Mouse (Mus musculus) hindbrain, embryonic 13.5 days (tissue): ENCODE results near the gene Gpr176. TPM values are rescaled to one million over a fixed set of nuclear protein-coding genes. Genes with fewer than 3 reads are reported as not detected.

Experiments used
- ATAC-seq: fragments of 200-750 bp; cut with Nextera tagmentation; 2 replicates; pipeline ENCODE4 v1.8.0; 2017; ENCODE audit warnings: moderate TSS enrichment; ENCODE audit not compliant: low FRiP score
- H3K27ac ChIP-seq: fragments of 300-500 bp; sonication (generic); 2 replicates; pipeline ENCODE4 v1.5.1; 2015; ENCODE audit warnings: inconsistent platforms, mild to moderate bottlenecking, moderate library complexity
- H3K27me3 ChIP-seq: fragments of 300-500 bp; sonication (generic); 2 replicates; pipeline ENCODE4 v1.6.1; 2015; ENCODE audit warnings: mild to moderate bottlenecking, inconsistent platforms
- H3K36me3 ChIP-seq: fragments of 300-500 bp; sonication (generic); 2 replicates; pipeline ENCODE4 v1.6.1; 2015; ENCODE audit warnings: mild to moderate bottlenecking, inconsistent platforms
- H3K4me1 ChIP-seq: fragments of 300-500 bp; sonication (generic); replicated peaks from 2 replicates; pipeline ENCODE4 v1.6.1; 2015; ENCODE audit warnings: inconsistent platforms
- H3K4me2 ChIP-seq: fragments of 300-500 bp; sonication (generic); 2 replicates; pipeline ENCODE4 v1.6.1; 2015; ENCODE audit warnings: inconsistent platforms, mild to moderate bottlenecking, moderate library complexity
- H3K4me3 ChIP-seq: fragments of 300-500 bp; sonication (generic); 2 replicates; pipeline ENCODE4 v1.5.1; 2015; ENCODE audit warnings: mild to moderate bottlenecking, inconsistent platforms
- H3K9ac ChIP-seq: fragments of 300-500 bp; sonication (generic); 2 replicates; pipeline ENCODE4 v1.6.1; 2015; ENCODE audit warnings: mild to moderate bottlenecking, inconsistent platforms
- H3K9me3 ChIP-seq: fragments of 300-500 bp; sonication (generic); 2 replicates; pipeline ENCODE4 v1.6.1; 2016; ENCODE audit warnings: inconsistent platforms
- WGBS: fragments of 180-500 bp; shearing (Covaris S2); methylation state at CpG from one replicate; pipeline ENCODE4 v1.1.7; 2015; 5-methylcytosine and 5-hydroxymethylcytosine counted together
- polyA plus RNA-seq: library from polyadenylated mRNA; unstranded; fragments of >200 nt; fragmentation: Nextera tagmentation; extraction: Ambion mirVana; gene quantifications from 2 replicates; pipeline ENCODE4 v1.2.1, GENCODE M21; 2015

Gene Gpr176
- polyA plus RNA-seq: 2.8 and 3.2 TPM in 2 replicates

- H3K4me3 ChIP-seq: peak within 1 kb of the TSS; percentile 51
- peaks cover 19% of the 10 kb centered on the region for H3K4me1 ChIP-seq
- H3K4me2 ChIP-seq: peak within 1 kb of the TSS; percentile 97
- WGBS: under 1% methylated on average over 54 of the region's 59 CpGs
- peaks cover 26% of the 10 kb centered on the region for H3K27me3 ChIP-seq
- peak within 1 kb of the TSS; percentile 83 for H3K27ac ChIP-seq
- H3K9me3 ChIP-seq: no peaks in the 10 kb centered on the region
- ATAC-seq: peak; percentile 89
- H3K9ac ChIP-seq: peak within 1 kb of the TSS; percentile 77
- H3K36me3 ChIP-seq: no peaks in the 10 kb centered on the region
Measured at GRCm38 (mm10) chr2:118372901-118373571, at the start of gene Gpr176. Gene Gpr176 (minus strand): TSS chr2:118373419.

GRCm38 (mm10) chr2:118422385-118422784, 49.2 kb upstream of the Gpr176 start:
- H3K27ac ChIP-seq: no peak overlapping the region
- no peaks in the 10 kb centered on the region for H3K9me3 ChIP-seq
- no peak overlapping the region for H3K9ac ChIP-seq
- 0 out of 2 replicates have a peak, but pooled peaks cover 3% of the 10 kb centered on the region for H3K4me1 ChIP-seq
- H3K36me3 ChIP-seq: peaks cover 59% of the 10 kb centered on the region
- no peak overlapping the region for H3K4me3 ChIP-seq
- no peak overlapping the region for H3K4me2 ChIP-seq
- H3K27me3 ChIP-seq: no peaks in the 10 kb centered on the region
- ATAC-seq: no peak
- 91% methylated on average over 8 of the region's 8 CpGs for WGBS

- H3K27ac ChIP-seq: no peak overlapping the region
- no peak overlapping the region for H3K4me3 ChIP-seq
- 89% methylated on average over 15 of the region's 15 CpGs for WGBS
- no peak overlapping the region for H3K4me2 ChIP-seq
- ATAC-seq: no peak
- H3K36me3 ChIP-seq: peaks cover 59% of the 10 kb centered on the region
- no peaks in the 10 kb centered on the region for H3K9me3 ChIP-seq
- H3K4me1 ChIP-seq: 0 out of 2 replicates have a peak, but pooled peaks cover 3% of the 10 kb centered on the region
- H3K27me3 ChIP-seq: no peaks in the 10 kb centered on the region
- H3K9ac ChIP-seq: no peak overlapping the region
Measured at GRCm38 (mm10) chr2:118421951-118422350, 48.7 kb upstream of the Gpr176 start.

- Histone ChIP-seq H3K4me3 (no peak overlapping the region), H3K27me3 (no peaks in the 10 kb centered on the region), H3K9me3 (no peaks in the 10 kb centered on the region), H3K36me3 (peaks cover 74% of the 10 kb centered on the region), H3K9ac (no peak overlapping the region), H3K4me1 (no peaks in the 10 kb centered on the region), H3K27ac (no peak overlapping the region), H3K4me2 (no peak overlapping the region)
- ATAC-seq: no peak
- 93% methylated on average over 4 of the region's 4 CpGs for WGBS
Measured at GRCm38 (mm10) chr2:118418076-118418475, 44.9 kb upstream of the Gpr176 start.

GRCm38 (mm10) chr2:118415601-118416355, 42.6 kb upstream of the Gpr176 start:
- ATAC-seq: no peak
- no peak overlapping the region for H3K27ac ChIP-seq
- no peaks in the 10 kb centered on the region for H3K9me3 ChIP-seq
- H3K9ac ChIP-seq: no peak overlapping the region
- no peak overlapping the region for H3K4me3 ChIP-seq
- no peaks in the 10 kb centered on the region for H3K27me3 ChIP-seq
- no peak overlapping the region for H3K4me2 ChIP-seq
- H3K36me3 ChIP-seq: peaks cover 75% of the 10 kb centered on the region
- WGBS: 91% methylated on average over 6 of the region's 6 CpGs
- no peaks in the 10 kb centered on the region for H3K4me1 ChIP-seq

GRCm38 (mm10) chr2:118412821-118413220, 39.6 kb upstream of the Gpr176 start:
- no peak for ATAC-seq
- 92% methylated on average over 11 of the region's 11 CpGs for WGBS

GRCm38 (mm10) chr2:118408336-118408895, 35.2 kb upstream of the Gpr176 start:
- 89% methylated on average over 4 of the region's 4 CpGs for WGBS
- Histone ChIP-seq H3K9me3 (no peaks in the 10 kb centered on the region), H3K4me3 (no peak overlapping the region), H3K4me1 (no peaks in the 10 kb centered on the region; the same call in 1 of the 2 replicates), H3K9ac (no peak overlapping the region), H3K36me3 (peaks cover 31% of the 10 kb centered on the region), H3K4me2 (no peak overlapping the region), H3K27me3 (no peaks in the 10 kb centered on the region), H3K27ac (no peak overlapping the region)
- ATAC-seq: no peak

More at GRCm38 (mm10) chr2:118412821-118413220, 39.6 kb upstream of the Gpr176 start:
- Histone ChIP-seq H3K4me2 (no peak overlapping the region), H3K27me3 (no peaks in the 10 kb centered on the region), H3K27ac (no peak overlapping the region), H3K9ac (no peak overlapping the region), H3K9me3 (no peaks in the 10 kb centered on the region), H3K4me3 (no peak overlapping the region), H3K4me1 (no peaks in the 10 kb centered on the region), H3K36me3 (peaks cover 64% of the 10 kb centered on the region)

- H3K4me1 ChIP-seq: no peaks in the 10 kb centered on the region; the same call in none of the 2 replicates
- no peaks in the 10 kb centered on the region for H3K27me3 ChIP-seq
- H3K27ac ChIP-seq: no peak overlapping the region
- no peaks in the 10 kb centered on the region for H3K9me3 ChIP-seq
- H3K4me3 ChIP-seq: no peak overlapping the region
- 73% methylated on average over 2 of the region's 2 CpGs for WGBS
- H3K4me2 ChIP-seq: no peak overlapping the region
- no peak for ATAC-seq
- H3K36me3 ChIP-seq: peaks cover 21% of the 10 kb centered on the region
- no peak overlapping the region for H3K9ac ChIP-seq
Measured at GRCm38 (mm10) chr2:118406811-118407210, 33.6 kb upstream of the Gpr176 start.

GRCm38 (mm10) chr2:118405568-118405967, 32.3 kb upstream of the Gpr176 start:
- WGBS: 80% methylated on average over 4 of the region's 4 CpGs

GRCm38 (mm10) chr2:118404336-118404735, 31.1 kb upstream of the Gpr176 start:
- no peak overlapping the region for H3K9ac ChIP-seq
- ATAC-seq: no peak
- H3K4me3 ChIP-seq: no peak overlapping the region
- 77% methylated on average over 5 of the region's 5 CpGs for WGBS
- no peak overlapping the region for H3K4me2 ChIP-seq
- H3K36me3 ChIP-seq: peaks cover 8% of the 10 kb centered on the region; the same call in 1 of the 2 replicates
- no peaks in the 10 kb centered on the region; the same call in none of the 2 replicates for H3K4me1 ChIP-seq
- no peak overlapping the region for H3K27ac ChIP-seq
- H3K27me3 ChIP-seq: no peaks in the 10 kb centered on the region
- no peaks in the 10 kb centered on the region for H3K9me3 ChIP-seq

More at GRCm38 (mm10) chr2:118405568-118405967, 32.3 kb upstream of the Gpr176 start:
- Histone ChIP-seq H3K36me3 (peaks cover 11% of the 10 kb centered on the region; the same call in 1 of the 2 replicates), H3K27ac (no peak overlapping the region), H3K4me3 (no peak overlapping the region), H3K9me3 (no peaks in the 10 kb centered on the region), H3K4me2 (no peak overlapping the region), H3K27me3 (no peaks in the 10 kb centered on the region), H3K4me1 (no peaks in the 10 kb centered on the region; the same call in none of the 2 replicates), H3K9ac (no peak overlapping the region)
- no peak for ATAC-seq

GRCm38 (mm10) chr2:118401834-118402727, 28.9 kb upstream of the Gpr176 start:
- Histone ChIP-seq H3K9me3 (no peaks in the 10 kb centered on the region), H3K27me3 (no peaks in the 10 kb centered on the region), H3K36me3 (peaks cover 3% of the 10 kb centered on the region; the same call in 1 of the 2 replicates), H3K4me3 (no peak overlapping the region), H3K9ac (no peak overlapping the region), H3K4me1 (no peaks in the 10 kb centered on the region; the same call in none of the 2 replicates), H3K27ac (no peak overlapping the region), H3K4me2 (no peak overlapping the region)
- 68% methylated on average over 5 of the region's 5 CpGs for WGBS
- ATAC-seq: 0 out of 2 replicates have a peak, but pooled peaks have one; percentile 54
